Mouse (Mus musculus): Measurements from ENCODE around the gene Eif4g1. TPM values are rescaled to one million over a fixed set of nuclear protein-coding genes. Genes with fewer than 3 reads are reported as not detected.

Eif4g1 gene
- polyA plus RNA-seq, 1 experiment from 2014 or later = 267 TPM

GRCm38 (mm10) chr16:20702522-20702893 is 34.4 kb downstream of the Eif4g1 start:
- H3K4me3 ChIP-seq = peak overlapping the region; percentile 24; the same call in 1 of the 2 replicates
- no peaks in the 10 kb centered on the region for H3K9me3 ChIP-seq (replicated peaks)
- 14% methylated on average over 8 of the region's 8 CpGs for WGBS
- H3K27ac ChIP-seq = peak overlapping the region; percentile 84
- 0 out of 2 replicates have a peak, but pooled peaks cover 6% of the 10 kb centered on the region for H3K27me3 ChIP-seq (ENCODE audit: low read depth, poor library complexity, severe bottlenecking)
- peaks cover 42% of the 10 kb centered on the region for H3K36me3 ChIP-seq
- peak; percentile 80 for DNase-seq (ENCODE audit: low spot score)
- H3K4me1 ChIP-seq = peaks cover 39% of the 10 kb centered on the region

GRCm38 (mm10) chr16:20703071-20703470 is 35.0 kb downstream of the Eif4g1 start:
- H3K9me3 ChIP-seq (replicated peaks) = no peaks in the 10 kb centered on the region
- no peak for DNase-seq (ENCODE audit: low spot score)
- peaks cover 39% of the 10 kb centered on the region for H3K4me1 ChIP-seq
- no peak overlapping the region for H3K4me3 ChIP-seq
- no peak overlapping the region for H3K27ac ChIP-seq
- WGBS = 96% methylated on average over 10 of the region's 10 CpGs
- H3K27me3 ChIP-seq (ENCODE audit: low read depth, poor library complexity, severe bottlenecking) = 0 out of 2 replicates have a peak, but pooled peaks cover 6% of the 10 kb centered on the region
- H3K36me3 ChIP-seq = peaks cover 48% of the 10 kb centered on the region

GRCm38 (mm10) chr16:20703699-20704400 is 35.7 kb downstream of the Eif4g1 start:
- no peak overlapping the region for H3K27ac ChIP-seq
- H3K27me3 ChIP-seq (ENCODE audit: low read depth, poor library complexity, severe bottlenecking) = 0 out of 2 replicates have a peak, but pooled peaks cover under 1% of the 10 kb centered on the region
- peaks cover 39% of the 10 kb centered on the region for H3K4me1 ChIP-seq
- no peak for DNase-seq (ENCODE audit: low spot score)
- H3K4me3 ChIP-seq = no peak overlapping the region
- H3K36me3 ChIP-seq = peaks cover 56% of the 10 kb centered on the region
- H3K9me3 ChIP-seq (replicated peaks) = no peaks in the 10 kb centered on the region
- WGBS = 92% methylated on average over 6 of the region's 6 CpGs

GRCm38 (mm10) chr16:20705786-20706185 is 37.7 kb downstream of the Eif4g1 start:
- WGBS = 89% methylated on average over 3 of the region's 3 CpGs
- Histone ChIP-seq H3K36me3 (peaks cover 75% of the 10 kb centered on the region), H3K27ac (no peak overlapping the region), H3K4me3 (no peak overlapping the region), H3K27me3 (ENCODE audit: low read depth, poor library complexity, severe bottlenecking) (no peaks in the 10 kb centered on the region), H3K9me3 (replicated peaks) (no peaks in the 10 kb centered on the region), H3K4me1 (peaks cover 22% of the 10 kb centered on the region)
- DNase-seq (ENCODE audit: low spot score) = no peak

GRCm38 (mm10) chr16:20706407-20707055 is 38.4 kb downstream of the Eif4g1 start:
- Histone ChIP-seq H3K36me3 (peaks cover 83% of the 10 kb centered on the region), H3K27ac (no peak overlapping the region), H3K9me3 (replicated peaks) (no peaks in the 10 kb centered on the region), H3K4me1 (peaks cover 16% of the 10 kb centered on the region), H3K4me3 (no peak overlapping the region), H3K27me3 (ENCODE audit: low read depth, poor library complexity, severe bottlenecking) (no peaks in the 10 kb centered on the region)
- 91% methylated on average over 2 of the region's 2 CpGs for WGBS
- DNase-seq (ENCODE audit: low spot score) = no peak

- Histone ChIP-seq H3K4me1 (0 out of 2 replicates have a peak, but pooled peaks cover under 1% of the 10 kb centered on the region), H3K27me3 (ENCODE audit: low read depth, poor library complexity, severe bottlenecking) (0 out of 2 replicates have a peak, but pooled peaks cover under 1% of the 10 kb centered on the region), H3K27ac (0 out of 2 replicates have a peak overlapping the region, but pooled peaks have one; percentile 30), H3K4me3 (no peak overlapping the region), H3K36me3 (peaks cover 97% of the 10 kb centered on the region), H3K9me3 (replicated peaks) (no peaks in the 10 kb centered on the region)
- DNase-seq (ENCODE audit: low spot score) = no peak
- WGBS = 93% methylated on average over 21 of the region's 21 CpGs
These were observed 40.3 kb downstream of the Eif4g1 start for GRCm38 (mm10) chr16:20708220-20708938.

GRCm38 (mm10) chr16:20708939-20709734 is 41.0 kb downstream of the Eif4g1 start:
- Histone ChIP-seq H3K9me3 (replicated peaks) (no peaks in the 10 kb centered on the region), H3K36me3 (peaks cover 96% of the 10 kb centered on the region), H3K4me1 (peaks cover 9% of the 10 kb centered on the region), H3K27ac (0 out of 2 replicates have a peak overlapping the region, but pooled peaks have one; percentile 30), H3K27me3 (ENCODE audit: low read depth, poor library complexity, severe bottlenecking) (0 out of 2 replicates have a peak, but pooled peaks cover 6% of the 10 kb centered on the region), H3K4me3 (no peak overlapping the region)
- 75% methylated on average over 19 of the region's 19 CpGs for WGBS
- peak; percentile 88 for DNase-seq (ENCODE audit: low spot score)

- no peak overlapping the region for H3K4me3 ChIP-seq
- H3K9me3 ChIP-seq (replicated peaks) = no peaks in the 10 kb centered on the region
- H3K36me3 ChIP-seq = peaks cover 85% of the 10 kb centered on the region
- peaks cover 11% of the 10 kb centered on the region; the same call in 1 of the 2 replicates for H3K27me3 ChIP-seq (ENCODE audit: low read depth, poor library complexity, severe bottlenecking)
- no peak for DNase-seq (ENCODE audit: low spot score)
- H3K4me1 ChIP-seq = peaks cover 21% of the 10 kb centered on the region
- 96% methylated on average over 11 of the region's 11 CpGs for WGBS
- no peak overlapping the region for H3K27ac ChIP-seq
These were observed 42.3 kb downstream of the Eif4g1 start for GRCm38 (mm10) chr16:20710370-20710769.

- peaks cover 11% of the 10 kb centered on the region; the same call in 1 of the 2 replicates for H3K27me3 ChIP-seq (ENCODE audit: low read depth, poor library complexity, severe bottlenecking)
- no peak overlapping the region for H3K27ac ChIP-seq
- peaks cover 81% of the 10 kb centered on the region for H3K36me3 ChIP-seq
- no peaks in the 10 kb centered on the region for H3K9me3 ChIP-seq (replicated peaks)
- DNase-seq (ENCODE audit: low spot score) = no peak
- 91% methylated on average over 4 of the region's 4 CpGs for WGBS
- H3K4me1 ChIP-seq = peaks cover 25% of the 10 kb centered on the region
- no peak overlapping the region for H3K4me3 ChIP-seq
These were observed 42.7 kb downstream of the Eif4g1 start for GRCm38 (mm10) chr16:20710810-20711209.

- H3K9me3 ChIP-seq (replicated peaks) = no peaks in the 10 kb centered on the region
- H3K4me3 ChIP-seq = no peak overlapping the region
- no peak overlapping the region for H3K27ac ChIP-seq
- WGBS = 81% methylated on average over 9 of the region's 9 CpGs
- peaks cover 11% of the 10 kb centered on the region; the same call in 1 of the 2 replicates for H3K27me3 ChIP-seq (ENCODE audit: low read depth, poor library complexity, severe bottlenecking)
- no peak for DNase-seq (ENCODE audit: low spot score)
- H3K36me3 ChIP-seq = peaks cover 67% of the 10 kb centered on the region
- peaks cover 39% of the 10 kb centered on the region for H3K4me1 ChIP-seq
These were observed 44.1 kb downstream of the Eif4g1 start for GRCm38 (mm10) chr16:20712190-20712589.

GRCm38 (mm10) chr16:20712889-20713288 is 44.8 kb downstream of the Eif4g1 start:
- 91% methylated on average over 7 of the region's 7 CpGs for WGBS
- Histone ChIP-seq H3K27me3 (ENCODE audit: low read depth, poor library complexity, severe bottlenecking) (peaks cover 11% of the 10 kb centered on the region; the same call in 1 of the 2 replicates), H3K9me3 (replicated peaks) (no peaks in the 10 kb centered on the region), H3K36me3 (peaks cover 60% of the 10 kb centered on the region), H3K27ac (no peak overlapping the region), H3K4me1 (peaks cover 44% of the 10 kb centered on the region), H3K4me3 (no peak overlapping the region)
- no peak for DNase-seq (ENCODE audit: low spot score)
